Mouse (Mus musculus): ENCODE measurements around the gene Prr7. TPM values are rescaled to one million over a fixed set of nuclear protein-coding genes. Genes with fewer than 3 reads are reported as not detected.

Prr7 gene
- polyA plus RNA-seq, 1 experiment: 5.1 TPM

DNA sequence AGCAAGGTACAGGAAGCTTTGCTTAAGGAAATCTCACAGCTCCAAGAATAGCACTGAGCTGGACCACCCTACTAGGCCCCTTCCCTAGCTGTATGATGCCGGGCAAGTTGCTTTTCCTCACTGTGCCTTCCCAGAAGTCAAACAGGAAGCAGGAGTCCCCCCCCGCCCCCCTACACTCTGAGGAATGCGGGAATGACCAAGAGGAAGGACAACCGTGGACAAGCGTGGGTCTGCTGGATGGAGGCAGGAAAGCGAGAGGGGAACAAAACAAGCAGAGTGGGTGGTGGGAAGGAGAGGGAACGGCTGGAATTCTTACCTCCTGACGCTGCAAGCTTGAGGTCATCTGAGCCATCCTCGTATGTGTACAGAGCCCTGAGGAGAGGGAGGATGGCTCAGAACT, 19.0 kb downstream of the Prr7 start:
- H3ac ChIP-seq (ENCODE audit: control insufficient read depth, insufficient read length): no peak overlapping the region
- H3K4me2 ChIP-seq (ENCODE audit: low read depth): peak overlapping the region; percentile 63
- H3K36me3 ChIP-seq (ENCODE audit: control insufficient read depth, insufficient read depth): peaks cover 4% of the 10 kb centered on the region
- H3K27me3 ChIP-seq (ENCODE audit: control insufficient read depth, insufficient read depth, insufficient read length): no peaks in the 10 kb centered on the region
- H3K79me2 ChIP-seq (ENCODE audit: control insufficient read depth, insufficient read depth): peaks cover 30% of the 10 kb centered on the region
- H3K4me3 ChIP-seq: no peak overlapping the region
- TF ChIP-seq USF1 (IDR thresholded peaks at IDR 0.05; ENCODE audit: low read depth) (no peak), MYOG (IDR thresholded peaks at IDR 0.05; ENCODE audit: control insufficient read depth in 1 of 3, insufficient read depth in 1 of 3, insufficient read length in 2 of 3, low read depth in 2 of 3) (no peak), POLR2AphosphoS2 (IDR thresholded peaks at IDR 0.05; ENCODE audit: insufficient read length, low read depth) (no peak), MYOD1 (IDR thresholded peaks at IDR 0.05; ENCODE audit: control insufficient read depth in 1 of 3, insufficient read length in 2 of 3, low read depth in 2 of 3) (no peak), SRF (IDR thresholded peaks at IDR 0.05; ENCODE audit: control insufficient read depth, insufficient read length, low read depth) (no peak), MAX (IDR thresholded peaks at IDR 0.05; ENCODE audit: low read depth) (no peak), REST (IDR thresholded peaks at IDR 0.05; ENCODE audit: insufficient read depth, insufficient read length) (no peak), POLR2A (IDR thresholded peaks at IDR 0.05; ENCODE audit: insufficient read length, low read depth) (no peak), TCF12 (IDR thresholded peaks at IDR 0.05; ENCODE audit: insufficient read depth, poor library complexity, severe bottlenecking) (no peak), E2F4 (IDR thresholded peaks at IDR 0.05; ENCODE audit: insufficient read depth) (no peak), TCF3 (IDR thresholded peaks at IDR 0.05; ENCODE audit: insufficient read length, low read depth) (no peak), CEBPB (IDR thresholded peaks at IDR 0.05; ENCODE audit: insufficient read depth, poor library complexity, severe bottlenecking) (no peak)

DNA sequence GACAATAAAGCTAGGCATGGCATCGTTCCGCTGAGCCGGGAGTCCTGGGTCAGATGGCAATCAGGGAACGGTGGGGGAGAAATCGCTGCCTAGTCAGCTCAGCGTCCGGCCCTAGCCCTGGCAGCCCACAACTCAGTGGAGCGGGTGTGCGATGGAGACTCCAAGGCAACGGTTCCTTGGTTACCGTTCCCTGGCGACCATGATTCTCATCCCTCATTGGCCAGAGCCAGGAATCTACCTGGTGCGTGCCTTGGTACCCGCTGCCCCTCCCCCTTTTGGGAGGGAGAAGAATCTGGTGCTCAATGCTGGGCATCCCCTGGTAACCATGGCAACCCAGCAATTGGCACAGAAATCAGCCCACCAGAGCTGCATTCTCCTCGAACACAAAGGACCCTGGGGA, 19.5 kb downstream of the Prr7 start:
- Histone ChIP-seq H3K27me3 (ENCODE audit: control insufficient read depth, insufficient read depth, insufficient read length) (no peaks in the 10 kb centered on the region), H3K4me3 (no peak overlapping the region)

DNA sequence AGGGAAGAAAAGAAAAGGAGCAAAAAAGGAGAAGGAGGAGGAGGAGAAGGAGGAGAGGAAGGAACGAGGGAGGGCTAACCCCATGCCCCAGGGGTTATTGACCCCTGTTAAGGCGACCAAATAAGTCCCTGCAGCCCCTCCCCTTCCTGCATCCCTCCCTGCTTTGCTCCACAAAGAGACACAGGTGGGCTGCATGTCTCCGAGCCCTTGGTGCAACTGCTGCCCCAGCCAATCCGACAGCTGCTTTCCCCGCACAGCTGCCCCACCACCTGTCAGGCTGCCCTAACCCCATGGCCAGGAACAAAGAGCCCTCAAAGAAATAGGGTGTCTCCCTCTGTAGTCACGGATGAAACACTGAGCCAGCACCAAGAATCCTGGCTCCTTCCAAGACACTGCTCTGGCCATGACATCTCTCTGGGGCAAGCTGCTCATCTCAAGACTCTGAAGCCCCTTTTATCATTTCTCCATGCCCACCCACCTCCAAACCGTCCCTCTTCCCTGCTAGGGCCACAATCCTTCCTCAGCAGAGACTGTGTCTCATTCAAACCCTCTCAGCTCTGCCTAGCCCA, 20.5 kb downstream of the Prr7 start:
- TF ChIP-seq USF1 (IDR thresholded peaks at IDR 0.05; ENCODE audit: low read depth) (no peak), REST (IDR thresholded peaks at IDR 0.05; ENCODE audit: insufficient read depth, insufficient read length) (no peak), TCF12 (IDR thresholded peaks at IDR 0.05; ENCODE audit: insufficient read depth, poor library complexity, severe bottlenecking) (peak; percentile 97), TCF3 (IDR thresholded peaks at IDR 0.05; ENCODE audit: insufficient read length, low read depth) (peak; percentile 98), CEBPB (IDR thresholded peaks at IDR 0.05; ENCODE audit: insufficient read depth, poor library complexity, severe bottlenecking) (no peak), MAX (IDR thresholded peaks at IDR 0.05; ENCODE audit: low read depth) (no peak), POLR2AphosphoS2 (IDR thresholded peaks at IDR 0.05; ENCODE audit: insufficient read length, low read depth) (no peak), SRF (IDR thresholded peaks at IDR 0.05; ENCODE audit: control insufficient read depth, insufficient read length, low read depth) (peak; percentile 58), MYOD1 (IDR thresholded peaks at IDR 0.05; ENCODE audit: control insufficient read depth in 1 of 3, insufficient read length in 2 of 3, low read depth in 2 of 3) (peak; percentile 42 to 99 (median 98)), POLR2A (IDR thresholded peaks at IDR 0.05; ENCODE audit: insufficient read length, low read depth) (no peak), E2F4 (IDR thresholded peaks at IDR 0.05; ENCODE audit: insufficient read depth) (no peak), MYOG (IDR thresholded peaks at IDR 0.05; ENCODE audit: control insufficient read depth in 1 of 3, insufficient read depth in 1 of 3, insufficient read length in 2 of 3, low read depth in 2 of 3) (peak; percentile 93 to 100 (median 99))
- H3K4me2 ChIP-seq (ENCODE audit: low read depth): peak overlapping the region; percentile 86
- peaks cover 4% of the 10 kb centered on the region for H3K36me3 ChIP-seq (ENCODE audit: control insufficient read depth, insufficient read depth)
- H3K79me2 ChIP-seq (ENCODE audit: control insufficient read depth, insufficient read depth): peaks cover 30% of the 10 kb centered on the region
- H3K4me3 ChIP-seq: peak overlapping the region; percentile 67
- no peaks in the 10 kb centered on the region for H3K27me3 ChIP-seq (ENCODE audit: control insufficient read depth, insufficient read depth, insufficient read length)
- H3ac ChIP-seq (ENCODE audit: control insufficient read depth, insufficient read length): no peak overlapping the region

More for the DNA sequence above, 19.5 kb downstream of the Prr7 start:
- no peak overlapping the region for H3ac ChIP-seq (ENCODE audit: control insufficient read depth, insufficient read length)
- H3K4me2 ChIP-seq (ENCODE audit: low read depth): peak overlapping the region; percentile 63
- H3K79me2 ChIP-seq (ENCODE audit: control insufficient read depth, insufficient read depth): peaks cover 30% of the 10 kb centered on the region
- H3K36me3 ChIP-seq (ENCODE audit: control insufficient read depth, insufficient read depth): peaks cover 4% of the 10 kb centered on the region
- TF ChIP-seq REST (IDR thresholded peaks at IDR 0.05; ENCODE audit: insufficient read depth, insufficient read length) (no peak), USF1 (IDR thresholded peaks at IDR 0.05; ENCODE audit: low read depth) (no peak), MAX (IDR thresholded peaks at IDR 0.05; ENCODE audit: low read depth) (no peak), E2F4 (IDR thresholded peaks at IDR 0.05; ENCODE audit: insufficient read depth) (no peak), MYOG (IDR thresholded peaks at IDR 0.05; ENCODE audit: control insufficient read depth in 1 of 3, insufficient read depth in 1 of 3, insufficient read length in 2 of 3, low read depth in 2 of 3) (no peak), TCF12 (IDR thresholded peaks at IDR 0.05; ENCODE audit: insufficient read depth, poor library complexity, severe bottlenecking) (no peak), POLR2A (IDR thresholded peaks at IDR 0.05; ENCODE audit: insufficient read length, low read depth) (no peak), SRF (IDR thresholded peaks at IDR 0.05; ENCODE audit: control insufficient read depth, insufficient read length, low read depth) (no peak), TCF3 (IDR thresholded peaks at IDR 0.05; ENCODE audit: insufficient read length, low read depth) (no peak), POLR2AphosphoS2 (IDR thresholded peaks at IDR 0.05; ENCODE audit: insufficient read length, low read depth) (no peak), MYOD1 (IDR thresholded peaks at IDR 0.05; ENCODE audit: control insufficient read depth in 1 of 3, insufficient read length in 2 of 3, low read depth in 2 of 3) (no peak)

GRCm38 (mm10) chr13:55486029-55486794, 22.1 kb downstream of the Prr7 start:
- Histone ChIP-seq H3K27me3 (ENCODE audit: control insufficient read depth, insufficient read depth, insufficient read length) (no peaks in the 10 kb centered on the region), H3ac (ENCODE audit: control insufficient read depth, insufficient read length) (peak overlapping the region; percentile 84), H3K36me3 (ENCODE audit: control insufficient read depth, insufficient read depth) (peaks cover 4% of the 10 kb centered on the region), H3K4me2 (ENCODE audit: low read depth) (peak overlapping the region; percentile 86), H3K4me3 (peak overlapping the region; percentile 67), H3K79me2 (ENCODE audit: control insufficient read depth, insufficient read depth) (peaks cover 30% of the 10 kb centered on the region)
- TF ChIP-seq TCF12 (IDR thresholded peaks at IDR 0.05; ENCODE audit: insufficient read depth, poor library complexity, severe bottlenecking) (no peak), MAX (IDR thresholded peaks at IDR 0.05; ENCODE audit: low read depth) (no peak), E2F4 (IDR thresholded peaks at IDR 0.05; ENCODE audit: insufficient read depth) (no peak), SRF (IDR thresholded peaks at IDR 0.05; ENCODE audit: control insufficient read depth, insufficient read length, low read depth) (no peak), USF1 (IDR thresholded peaks at IDR 0.05; ENCODE audit: low read depth) (no peak), TCF3 (IDR thresholded peaks at IDR 0.05; ENCODE audit: insufficient read length, low read depth) (no peak), MYOG (IDR thresholded peaks at IDR 0.05; ENCODE audit: control insufficient read depth in 1 of 3, insufficient read depth in 1 of 3, insufficient read length in 2 of 3, low read depth in 2 of 3) (no peak), CEBPB (IDR thresholded peaks at IDR 0.05; ENCODE audit: insufficient read depth, poor library complexity, severe bottlenecking) (no peak), MYOD1 (IDR thresholded peaks at IDR 0.05; ENCODE audit: control insufficient read depth in 1 of 3, insufficient read length in 2 of 3, low read depth in 2 of 3) (no peak), POLR2A (IDR thresholded peaks at IDR 0.05; ENCODE audit: insufficient read length, low read depth) (no peak), POLR2AphosphoS2 (IDR thresholded peaks at IDR 0.05; ENCODE audit: insufficient read length, low read depth) (no peak), REST (IDR thresholded peaks at IDR 0.05; ENCODE audit: insufficient read depth, insufficient read length) (no peak)

Measured in myocyte (in vitro differentiated cells).